In genomic region chr8:116755557-116755956, GRCm38 (mm10) we compare ENCODE assay signal across 10 mouse cellular contexts. TPM values are rescaled to one million over a fixed set of nuclear protein-coding genes. Genes with fewer than 3 reads are reported as not detected.
DNase-seq lines count a peak whose midpoint lies in the region; ATAC-seq and TF ChIP-seq lines count a peak whose summit lies in the region.
"Had no signal": no experiment of that assay in that cellular context is flagged by ENCODE, and none has a peak within 500 bp of the region (broad histone marks: within the 10 kb centered on the region; RNA-seq: fewer than 3 reads in every experiment).

No protein-coding gene starts in this region.

- peak; percentile 9 for DNase-seq in kidney, adult 11 months
- peak; percentile 78 for DNase-seq in NIH3T3 (ENCODE audit: low read depth)
- DNase-seq in embryo, embryonic 11 days: peak; percentile 52
- peak; percentile 43 for DNase-seq in limb, embryonic 14.5 days (ENCODE audit: low spot score)
- peak; percentile 69 for DNase-seq in testis, postnatal 10 days (ENCODE audit: low spot score)

- H3K4me3 ChIP-seq in kidney, embryonic 16.5 days (ENCODE audit: low read length): no peak overlapping the region
- H3K4me3 ChIP-seq in C2C12 (ENCODE audit: insufficient read depth, poor library complexity, severe bottlenecking): no peak overlapping the region
- no peak overlapping the region for H3K4me3 ChIP-seq in limb, embryonic 14.5 days (replicated peaks; ENCODE audit: low read length)
- H3K4me3 ChIP-seq: embryonic facial prominence, embryonic 15.5 days; lung, embryonic 15.5 days had no signal

- no peaks in the 10 kb centered on the region for H3K79me3 ChIP-seq in C2C12 (ENCODE audit: low read depth)

- peak; percentile 1 for TF ChIP-seq CTCF in C2C12 (IDR thresholded peaks at IDR 0.05; ENCODE audit: control insufficient read depth, insufficient read depth, insufficient read length)

- H3K36me3 ChIP-seq in kidney, embryonic 16.5 days (ENCODE audit: insufficient read depth, low read length): no peaks in the 10 kb centered on the region
- H3K36me3 ChIP-seq in C2C12 (ENCODE audit: control insufficient read depth, insufficient read depth): no peaks in the 10 kb centered on the region
- no peaks in the 10 kb centered on the region for H3K36me3 ChIP-seq in limb, embryonic 14.5 days (ENCODE audit: control insufficient read depth, insufficient read depth, low read length)
- H3K36me3 ChIP-seq: embryonic facial prominence, embryonic 15.5 days; lung, embryonic 15.5 days had no signal

- no peaks in the 10 kb centered on the region for H3K27me3 ChIP-seq in kidney, embryonic 16.5 days (ENCODE audit: insufficient read depth, low read length)
- H3K27me3 ChIP-seq in C2C12 (ENCODE audit: control insufficient read depth, insufficient read depth, insufficient read length): no peaks in the 10 kb centered on the region
- no peaks in the 10 kb centered on the region for H3K27me3 ChIP-seq in limb, embryonic 14.5 days (ENCODE audit: control insufficient read depth, insufficient read depth, low read length)
- H3K27me3 ChIP-seq: embryonic facial prominence, embryonic 15.5 days; lung, embryonic 15.5 days had no signal

- ATAC-seq in kidney, embryonic 16.5 days (ENCODE audit: low FRiP score, low TSS enrichment): no peak
- no peak for ATAC-seq in limb, embryonic 14.5 days (ENCODE audit: low FRiP score, low read depth)
- ATAC-seq in frontal cortex, adult (ENCODE audit: low TSS enrichment): no peak

- no peak for TF ChIP-seq POLR2A in limb, embryonic 14.5 days (IDR thresholded peaks at IDR 0.05; ENCODE audit: borderline replicate concordance, extremely low read depth, insufficient read depth, insufficient read length)

- H3K9ac ChIP-seq in kidney, embryonic 16.5 days (replicated peaks; ENCODE audit: low read length): no peak overlapping the region
- H3K9ac ChIP-seq in limb, embryonic 14.5 days (ENCODE audit: low read depth, low read length, severe bottlenecking): no peak overlapping the region
- H3K9ac ChIP-seq: embryonic facial prominence, embryonic 15.5 days; lung, embryonic 15.5 days had no signal

- no peak overlapping the region for H3K27ac ChIP-seq in kidney, embryonic 16.5 days (ENCODE audit: low read length)
- H3K27ac ChIP-seq in limb, embryonic 14.5 days (replicated peaks; ENCODE audit: low read depth, low read length): no peak overlapping the region
- H3K27ac ChIP-seq: embryonic facial prominence, embryonic 15.5 days; lung, embryonic 15.5 days had no signal

- no peak overlapping the region for H3K4me2 ChIP-seq in kidney, embryonic 16.5 days (replicated peaks; ENCODE audit: low read depth, low read length)
- no peak overlapping the region for H3K4me2 ChIP-seq in limb, embryonic 14.5 days (replicated peaks; ENCODE audit: low read depth, low read length, severe bottlenecking)
- H3K4me2 ChIP-seq: embryonic facial prominence, embryonic 15.5 days; lung, embryonic 15.5 days had no signal

- no peak overlapping the region for H3ac ChIP-seq in C2C12 (ENCODE audit: control insufficient read depth, insufficient read length, low read depth)

- H3K4me1 ChIP-seq in kidney, embryonic 16.5 days (ENCODE audit: insufficient read depth, low read length): no peaks in the 10 kb centered on the region
- H3K4me1 ChIP-seq in limb, embryonic 14.5 days (ENCODE audit: control insufficient read depth, insufficient read depth, low read length): no peaks in the 10 kb centered on the region
- H3K4me1 ChIP-seq: embryonic facial prominence, embryonic 15.5 days; lung, embryonic 15.5 days had no signal

- 13% methylated on average over 4 of the region's 4 CpGs for WGBS in kidney, embryonic 16.5 days
- WGBS in limb, embryonic 14.5 days: 5% methylated on average over 4 of the region's 4 CpGs

- no peaks in the 10 kb centered on the region for H3K79me2 ChIP-seq in C2C12 (ENCODE audit: control insufficient read depth, insufficient read depth)

- no peaks in the 10 kb centered on the region for H3K9me3 ChIP-seq in kidney, embryonic 16.5 days (ENCODE audit: low read length)
- H3K9me3 ChIP-seq in limb, embryonic 14.5 days (ENCODE audit: control insufficient read depth, low read length): no peaks in the 10 kb centered on the region
- H3K9me3 ChIP-seq: embryonic facial prominence, embryonic 15.5 days; lung, embryonic 15.5 days had no signal

TF ChIP-seq in C2C12, 6 proteins besides CTCF, POLR2A, EP300 and RAD21:
- TF ChIP-seq CEBPB (IDR thresholded peaks at IDR 0.05; ENCODE audit: low read depth) (no peak), MYOD1 (IDR thresholded peaks at IDR 0.05; ENCODE audit: control insufficient read depth, insufficient read length, low read depth) (no peak), FOSL1 (IDR thresholded peaks at IDR 0.05; ENCODE audit: insufficient read depth, low read length, poor library complexity, severe bottlenecking) (no peak), USF1 (IDR thresholded peaks at IDR 0.05; ENCODE audit: low read depth) (no peak), MAX (IDR thresholded peaks at IDR 0.05) (no peak), MYOG (IDR thresholded peaks at IDR 0.05; ENCODE audit: control insufficient read depth, extremely low read depth, insufficient read length) (no peak)

RNA-seq across cellular contexts. Expression of gene Cdyl2, which starts 22.8 kb away (rescaled TPM):
- 9.6 and 9.9 TPM in 2 replicates for polyA plus RNA-seq in kidney, embryonic 16.5 days (2015; fragmentation: Nextera tagmentation; extraction: Ambion mirVana)
- polyA plus RNA-seq in C2C12 (2012; fragmentation: generic; extraction: Trizol): 0.35 TPM
- polyA plus RNA-seq in limb, embryonic 14.5 days (2012; rRNA removed): 3.1 and 3.6 TPM in 2 replicates
- polyA plus RNA-seq in limb, embryonic 14.5 days (2014; fragmentation: Nextera tagmentation; extraction: Ambion mirVana): 8.7 and 11.0 TPM in 2 replicates

Comparison
In these comparisons a context has a peak if more than half of its experiments do, and no peak if none do; other contexts are left out.
1. DNase-seq: peak in every context shown above with its lines; median percentile 78 in NIH3T3; 69 in testis, postnatal 10 days; 52 in embryo, embryonic 11 days; 43 in limb, embryonic 14.5 days; 9 in kidney, adult 11 months.